Mouse (Mus musculus): ENCODE data around the gene Lamtor2.

DNA sequence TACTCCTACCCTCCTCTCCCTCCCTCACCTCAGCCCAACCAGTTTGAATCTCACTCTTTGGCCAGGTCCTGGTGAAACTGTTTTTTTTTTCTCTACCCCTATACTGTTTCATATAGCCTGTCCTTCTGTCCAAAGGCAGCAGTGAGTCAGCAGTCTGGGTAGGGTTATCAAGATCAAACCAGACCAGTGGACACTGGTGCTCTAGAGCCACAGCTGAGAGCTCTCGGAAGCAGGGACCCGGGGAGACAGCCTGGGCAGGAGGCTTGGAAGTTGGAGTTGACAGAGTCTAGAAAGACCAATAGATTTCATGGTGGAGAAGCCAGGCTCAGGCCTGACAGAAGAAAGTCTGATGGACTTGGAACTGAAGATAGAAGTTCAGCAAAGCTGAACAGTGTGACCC lies 15.7 kb upstream of the Lamtor2 start:
- TF ChIP-seq POLR2A (IDR thresholded peaks at IDR 0.05; ENCODE audit: control insufficient read depth, low read depth, low read length) (no peak), CTCF (IDR thresholded peaks at IDR 0.05; ENCODE audit: control insufficient read depth, insufficient read depth, insufficient replicate concordance, low read depth, low read length) (no peak)

Data from testis, adult 2 months (tissue).